Mouse (Mus musculus) kidney, adult 10 weeks (tissue): ENCODE measurements around the gene Rtl9. TPM values are rescaled to one million over a fixed set of nuclear protein-coding genes. Genes with fewer than 3 reads are reported as not detected.

Source experiments
- polyA plus RNA-seq: library from polyadenylated mRNA; stranded (reverse); fragments of 350-450 nt; fragmentation: Illumina TruSeq; extraction: RNeasy Lipid Tissue Mini Kit (QIAGEN cat#74804); gene quantifications from one replicate; pipeline ENCODE4 v1.2.3, GENCODE M21; 2014; ENCODE audit warnings: low read depth, low replicate concordance

The Rtl9 gene
- not detected for polyA plus RNA-seq

DNA sequence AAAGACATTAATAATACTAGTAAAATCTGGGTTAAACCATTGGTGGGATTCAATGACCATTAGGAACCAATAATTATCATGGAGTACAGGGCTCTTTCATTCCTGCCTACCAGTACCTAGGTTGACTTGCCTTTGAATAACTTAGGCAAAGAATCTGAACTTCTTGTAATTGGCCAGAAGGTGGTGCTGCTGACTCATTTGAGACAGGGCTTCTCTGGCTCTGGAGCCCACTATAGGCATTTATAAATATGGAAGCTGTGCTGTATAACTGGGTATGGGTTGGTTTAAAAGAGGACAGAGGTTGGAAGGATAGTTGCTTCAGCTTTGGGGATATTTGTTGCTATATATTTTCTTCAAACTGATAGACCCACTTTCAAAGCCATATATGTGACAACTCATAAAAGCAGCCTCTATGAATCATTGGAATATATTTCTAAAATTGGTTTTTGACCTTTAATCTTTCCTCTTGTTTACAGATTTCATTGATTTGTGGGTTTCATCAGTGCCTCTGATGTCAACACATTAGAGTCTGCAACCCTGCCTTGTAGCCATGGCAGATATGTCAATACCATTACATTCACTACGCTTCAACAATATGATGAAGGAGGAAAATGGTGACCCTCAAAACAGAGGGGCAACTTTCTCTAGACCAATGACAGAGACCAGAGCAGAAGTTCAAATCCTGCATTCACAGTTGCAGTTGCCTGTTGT, at the start of gene Rtl9:
Gene Rtl9, plus strand, starts transcription at position 551 of the 711 bp plus-strand sequence.

Other genes with a start within 250 kb of the Rtl9 start
- 4.6 TPM for gene Ammecr1, start 132.9 kb upstream of the Rtl9 start, polyA plus RNA-seq